Mouse (Mus musculus) limb, embryonic 10.5 days (tissue): Measurements from ENCODE around the gene Sema4g. TPM values are rescaled to one million over a fixed set of nuclear protein-coding genes. Genes with fewer than 3 reads are reported as not detected.
A peak's percentile ranks its signal among the peaks of the same experiment; 100 is the strongest.

ENCODE experiments used
- DNase-seq: peaks from one replicate; pipeline ENCODE4 v3.0.0-alpha.2; 2017; ENCODE audit warnings: low spot score
- H3K27ac ChIP-seq: fragments of 300-500 bp; sonication (generic); 2 replicates; pipeline ENCODE4 v1.5.1; 2016; ENCODE audit warnings: mild to moderate bottlenecking
- H3K27me3 ChIP-seq: fragments of 300-500 bp; sonication (generic); 2 replicates; pipeline ENCODE4 v1.6.1; 2016; ENCODE audit warnings: low read depth, mild to moderate bottlenecking; ENCODE audit not compliant: poor library complexity, severe bottlenecking
- H3K36me3 ChIP-seq: fragments of 300-500 bp; sonication (generic); 2 replicates; pipeline ENCODE4 v1.6.1; 2016; ENCODE audit warnings: mild to moderate bottlenecking, moderate library complexity
- H3K4me1 ChIP-seq: fragments of 300-500 bp; sonication (generic); 2 replicates; pipeline ENCODE4 v1.6.1; 2016
- H3K4me3 ChIP-seq: fragments of 300-500 bp; sonication (generic); 2 replicates; pipeline ENCODE4 v1.5.1; 2016; ENCODE audit warnings: mild to moderate bottlenecking, moderate library complexity
- H3K9me3 ChIP-seq: fragments of 300-500 bp; sonication (generic); replicated peaks from 2 replicates; pipeline ENCODE4 v1.6.1; 2016; ENCODE audit warnings: mild to moderate bottlenecking
- WGBS: fragments of 180-500 bp; shearing (Covaris S2); methylation state at CpG from one replicate; pipeline ENCODE4 v1.1.7; 2016; 5-methylcytosine and 5-hydroxymethylcytosine counted together
- polyA plus RNA-seq: library from polyadenylated mRNA; unstranded; fragments of >200 nt; fragmentation: Nextera tagmentation; extraction: Ambion mirVana; gene quantifications from 2 replicates; pipeline ENCODE4 v1.2.1, GENCODE M21; 2016

Sema4g gene
- polyA plus RNA-seq, 1 experiment from 2014 or later, result 5.4 TPM

DNA sequence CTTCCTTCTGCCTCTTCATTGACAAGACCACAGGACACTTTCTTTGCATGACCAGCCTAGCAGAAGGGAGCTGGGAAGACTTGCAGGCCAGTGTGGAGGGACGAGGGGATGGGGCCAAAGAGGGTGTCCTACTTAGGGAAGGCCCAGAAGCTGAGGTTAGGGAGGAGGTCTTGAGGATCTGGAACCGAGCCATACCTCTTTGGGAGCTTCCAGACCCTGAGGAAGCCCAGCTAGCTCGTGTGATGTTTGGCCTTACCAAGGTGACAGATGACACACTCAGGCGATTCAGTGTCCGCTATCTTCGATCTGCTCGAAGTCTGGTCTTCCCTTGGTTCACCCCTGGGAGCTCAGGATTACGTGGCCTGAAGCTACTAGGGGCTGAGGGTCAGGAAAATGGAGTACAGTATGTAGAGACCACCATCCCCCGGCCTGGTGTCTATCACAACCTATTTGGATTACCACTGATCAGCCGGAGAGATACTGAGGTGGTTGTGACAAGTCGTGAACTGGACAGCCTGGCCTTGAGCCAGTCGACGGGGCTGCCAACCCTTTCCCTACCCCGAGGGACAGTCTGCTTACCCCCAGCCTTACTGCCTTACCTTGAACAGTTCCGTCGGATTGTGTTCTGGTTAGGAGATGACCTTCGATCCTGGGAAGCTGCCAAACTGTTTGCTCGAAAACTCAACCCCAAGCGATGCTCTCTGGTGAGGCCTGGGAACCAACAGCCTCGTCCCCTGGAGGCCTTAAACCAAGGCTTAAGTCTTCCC lies 18.7 kb downstream of the Sema4g start:
- Histone ChIP-seq H3K9me3 (no peaks in the 10 kb centered on the region), H3K27me3 (no peaks in the 10 kb centered on the region), H3K27ac (peak overlapping the region; percentile 87), H3K4me3 (peak overlapping the region; percentile 96), H3K36me3 (peaks cover 80% of the 10 kb centered on the region), H3K4me1 (peaks cover 21% of the 10 kb centered on the region)
- DNase-seq, result peak; percentile 26
- WGBS, result 92% methylated on average over 20 of the region's 20 CpGs

DNA sequence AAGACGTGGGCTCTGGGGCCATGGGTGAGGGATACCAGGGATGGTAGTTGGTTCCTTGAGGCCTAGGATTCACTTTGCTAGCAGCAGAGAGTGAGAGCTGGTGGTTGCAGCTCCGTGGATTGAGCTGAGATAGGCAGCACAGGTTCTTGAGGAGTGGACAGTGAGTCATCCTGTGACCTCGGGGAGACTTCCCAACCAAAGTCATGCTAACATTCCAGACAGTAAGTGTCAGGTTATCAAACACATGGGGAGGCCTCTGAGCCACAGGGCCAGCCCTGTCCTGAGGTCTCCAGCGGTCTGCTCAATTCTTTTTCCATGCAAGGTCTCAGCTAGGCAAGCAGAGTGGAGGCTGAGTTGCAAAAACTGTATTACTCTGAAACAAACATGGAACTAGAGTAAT lies 21.7 kb downstream of the Sema4g start:
- peaks cover 44% of the 10 kb centered on the region for H3K4me1 ChIP-seq
- no peaks in the 10 kb centered on the region for H3K9me3 ChIP-seq
- DNase-seq, result no peak
- WGBS, result 90% methylated on average over 4 of the region's 4 CpGs
- peaks cover 51% of the 10 kb centered on the region for H3K36me3 ChIP-seq
- no peak overlapping the region for H3K27ac ChIP-seq
- H3K4me3 ChIP-seq, result no peak overlapping the region
- no peaks in the 10 kb centered on the region for H3K27me3 ChIP-seq

DNA sequence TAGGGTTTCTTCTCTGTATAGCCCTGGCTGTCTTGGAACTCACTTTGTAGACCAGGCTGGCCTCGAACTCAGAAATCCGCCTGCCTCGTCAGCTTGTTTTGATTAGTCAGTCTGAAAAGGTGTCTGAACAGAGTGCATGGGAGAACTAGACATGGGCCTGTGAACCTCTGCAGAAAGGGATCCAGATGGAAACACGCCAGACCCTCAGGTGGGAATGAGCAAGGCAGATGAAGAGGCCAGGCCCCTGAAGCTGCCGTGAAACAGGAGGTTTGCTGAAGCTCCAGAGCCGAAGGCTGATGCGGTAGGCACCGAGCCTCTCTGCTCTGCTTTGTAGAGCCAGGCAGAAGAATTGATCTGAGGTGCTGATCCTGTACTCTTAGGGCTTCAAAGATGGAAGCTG lies 23.3 kb downstream of the Sema4g start:
- H3K4me3 ChIP-seq, result no peak overlapping the region
- peak overlapping the region; percentile 69; the same call in 1 of the 2 replicates for H3K27ac ChIP-seq
- no peaks in the 10 kb centered on the region for H3K27me3 ChIP-seq
- 84% methylated on average over 8 of the region's 8 CpGs for WGBS
- peaks cover 54% of the 10 kb centered on the region for H3K4me1 ChIP-seq
- no peaks in the 10 kb centered on the region for H3K9me3 ChIP-seq
- DNase-seq, result no peak
- peaks cover 51% of the 10 kb centered on the region for H3K36me3 ChIP-seq

DNA sequence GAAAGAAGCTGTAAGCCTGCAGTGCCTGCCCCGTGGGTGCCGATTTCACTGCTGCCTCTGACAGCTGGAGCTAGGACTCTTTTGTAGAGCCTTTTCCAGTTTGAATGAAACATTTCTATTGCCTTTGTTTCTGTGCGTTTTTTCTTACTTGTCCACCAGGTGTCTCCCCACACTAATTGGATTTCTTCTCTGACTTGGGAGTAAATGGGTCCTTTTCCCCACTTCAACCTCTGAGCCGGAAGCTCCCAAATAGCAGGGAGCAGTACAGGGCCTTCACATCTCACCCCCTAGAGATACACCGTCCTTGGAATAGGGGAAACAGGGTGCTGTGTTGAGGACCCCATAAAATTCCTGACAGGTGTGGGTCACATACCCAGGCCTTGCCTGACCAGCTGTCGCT lies 23.7 kb downstream of the Sema4g start:
- Histone ChIP-seq H3K4me1 (peaks cover 52% of the 10 kb centered on the region), H3K9me3 (no peaks in the 10 kb centered on the region), H3K36me3 (peaks cover 47% of the 10 kb centered on the region), H3K4me3 (no peak overlapping the region), H3K27ac (peak overlapping the region; percentile 92), H3K27me3 (no peaks in the 10 kb centered on the region)
- DNase-seq, result no peak
- 46% methylated on average over 6 of the region's 6 CpGs for WGBS

DNA sequence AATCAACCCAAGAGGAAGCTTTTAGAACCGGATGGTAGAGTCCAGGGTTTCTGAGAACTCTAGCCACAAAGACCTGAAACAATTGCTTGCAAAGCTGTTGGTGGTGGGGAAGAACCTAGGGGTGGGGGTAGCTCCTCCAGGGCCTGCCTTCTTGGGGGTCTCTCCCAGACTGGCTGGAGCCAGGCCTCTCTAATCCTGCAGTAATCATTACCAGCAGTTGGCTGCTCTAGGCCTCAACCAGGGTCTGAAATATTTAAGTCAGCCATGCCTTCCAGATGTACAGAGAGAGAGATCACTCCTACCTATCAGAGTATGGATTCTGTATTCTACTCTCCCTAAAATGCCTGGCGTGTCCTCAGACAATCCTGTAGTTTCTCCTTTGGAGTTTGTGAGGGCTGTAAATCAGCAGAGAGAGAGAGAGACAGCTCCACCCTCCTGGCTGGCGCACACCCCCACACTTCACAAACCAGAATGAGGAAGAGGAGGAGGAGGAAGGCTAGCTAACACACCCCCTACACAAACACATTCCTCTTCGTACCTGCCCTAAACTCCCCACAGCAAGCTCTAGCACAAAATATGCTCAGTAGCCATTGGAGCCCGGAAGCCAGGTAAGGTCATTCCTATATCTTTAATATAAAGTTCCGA lies 24.8 kb downstream of the Sema4g start:
- 39% methylated on average over 6 of the region's 6 CpGs for WGBS
- Histone ChIP-seq H3K27me3 (no peaks in the 10 kb centered on the region), H3K36me3 (peaks cover 36% of the 10 kb centered on the region), H3K4me1 (peaks cover 58% of the 10 kb centered on the region), H3K9me3 (no peaks in the 10 kb centered on the region), H3K27ac (peak overlapping the region; percentile 92), H3K4me3 (peak overlapping the region; percentile 76; the same call in 1 of the 2 replicates)
- DNase-seq, result no peak

DNA sequence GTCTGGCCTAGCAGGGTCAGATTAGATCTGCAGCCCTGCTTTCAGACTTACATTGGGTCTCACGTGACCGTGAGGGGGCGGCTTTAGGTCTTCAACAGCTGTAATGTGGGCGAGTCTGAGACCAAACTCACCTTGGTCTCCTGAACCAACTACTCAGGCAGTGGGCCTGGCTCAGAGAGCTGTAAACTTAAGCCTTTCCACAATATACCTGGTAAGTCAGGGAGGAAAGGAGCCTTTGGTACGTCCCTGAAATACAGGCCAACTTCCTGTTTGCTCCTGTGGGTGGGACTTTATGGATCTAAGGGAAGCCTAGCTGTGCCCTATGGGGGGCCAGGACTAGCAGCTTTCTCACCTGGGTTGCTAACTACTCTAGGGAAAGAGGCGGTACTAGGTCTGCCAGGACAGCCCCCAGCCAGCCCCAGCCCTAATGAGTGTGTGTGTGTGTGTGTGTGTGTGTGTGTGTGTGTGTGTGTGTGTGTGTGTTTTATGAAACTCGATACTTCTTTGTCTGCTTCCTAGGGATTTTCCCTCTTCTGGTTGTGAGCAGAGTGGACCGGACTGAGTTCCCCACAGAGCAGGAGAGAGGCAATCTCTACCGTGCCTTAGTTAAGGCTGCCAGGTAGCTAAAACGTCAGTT lies 25.6 kb downstream of the Sema4g start, which contains the start of gene Lzts2:
Gene Lzts2 (plus strand): TSS at position 80 of the 637 bp plus-strand sequence.
- 3% methylated on average over 10 of the region's 10 CpGs for WGBS
- Histone ChIP-seq H3K4me1 (peaks cover 64% of the 10 kb centered on the region), H3K9me3 (no peaks in the 10 kb centered on the region), H3K27ac (peak within 1 kb of the TSS; percentile 92), H3K36me3 (peaks cover 30% of the 10 kb centered on the region), H3K4me3 (peak within 1 kb of the TSS; percentile 76), H3K27me3 (no peaks in the 10 kb centered on the region)
- peak; percentile 73 for DNase-seq

DNA sequence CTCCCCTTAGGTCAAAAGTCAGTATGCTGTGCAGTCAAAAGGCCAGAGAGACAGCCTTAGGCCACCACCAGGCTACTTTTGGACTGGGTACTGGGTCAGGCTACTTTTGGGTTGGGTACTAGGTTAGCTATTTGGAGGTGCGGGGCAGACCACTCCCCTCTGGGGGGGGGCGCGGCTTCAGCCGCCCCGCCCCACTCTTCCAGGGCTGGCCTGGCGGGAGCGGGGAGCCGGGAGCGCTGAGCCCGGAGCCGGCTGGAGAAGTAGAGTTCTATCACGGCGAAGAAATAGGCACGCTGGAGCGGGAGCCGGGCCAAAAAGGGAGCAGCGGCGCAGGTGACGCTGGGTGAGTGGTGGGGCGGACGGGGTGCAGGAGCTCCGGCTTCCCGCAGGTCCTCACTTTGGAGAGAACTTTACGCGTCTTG lies 26.1 kb downstream of the Sema4g start:
- H3K4me3 ChIP-seq, result peak overlapping the region; percentile 76
- H3K9me3 ChIP-seq, result no peaks in the 10 kb centered on the region
- H3K36me3 ChIP-seq, result peaks cover 30% of the 10 kb centered on the region
- peak overlapping the region; percentile 92 for H3K27ac ChIP-seq
- H3K4me1 ChIP-seq, result peaks cover 68% of the 10 kb centered on the region
- no peaks in the 10 kb centered on the region for H3K27me3 ChIP-seq
- 0% methylated on average over 25 of the region's 25 CpGs for WGBS
- peak; percentile 77 for DNase-seq

DNA sequence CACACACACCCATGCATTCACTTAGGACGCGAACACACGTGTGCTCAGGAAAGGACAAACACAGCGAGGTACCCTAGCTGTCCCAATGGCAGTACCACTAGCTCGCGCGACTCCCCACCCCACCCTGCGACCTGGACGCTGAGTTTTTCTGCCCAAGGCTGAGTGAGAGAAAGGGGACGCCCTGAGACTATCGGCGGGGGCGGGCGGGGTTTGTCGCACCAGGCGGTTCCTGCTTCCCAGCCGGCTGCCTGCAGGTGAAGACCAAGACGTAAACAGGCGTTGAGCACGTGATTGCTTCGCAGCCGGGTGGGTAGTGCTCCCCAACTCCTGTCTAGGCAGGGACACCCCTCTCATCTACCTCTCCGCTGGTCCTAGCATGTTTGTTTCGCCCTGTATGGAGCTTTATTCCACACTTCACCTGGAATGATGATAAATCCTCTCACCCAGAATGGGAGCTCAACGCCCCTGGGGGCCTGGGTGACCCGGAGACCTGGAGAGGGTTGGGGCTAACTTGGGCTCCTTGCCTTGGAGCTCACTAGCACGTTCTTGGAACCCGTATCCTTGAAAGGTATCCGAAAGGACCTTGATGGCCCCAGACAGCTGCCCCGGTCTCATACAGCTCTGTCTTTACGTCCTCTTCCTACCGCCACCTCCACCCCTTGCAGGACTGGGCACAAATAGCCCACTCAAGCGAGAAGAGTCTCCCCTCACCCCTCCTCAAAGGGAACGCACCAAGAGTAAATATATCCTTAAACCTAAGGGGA lies 26.8 kb downstream of the Sema4g start:
- H3K27ac ChIP-seq, result peak overlapping the region; percentile 92
- H3K4me3 ChIP-seq, result peak overlapping the region; percentile 76
- H3K36me3 ChIP-seq, result peaks cover 30% of the 10 kb centered on the region
- DNase-seq, result peak; percentile 73
- no peaks in the 10 kb centered on the region for H3K9me3 ChIP-seq
- WGBS, result under 1% methylated on average over 34 of the region's 34 CpGs
- peaks cover 76% of the 10 kb centered on the region for H3K4me1 ChIP-seq
- H3K27me3 ChIP-seq, result no peaks in the 10 kb centered on the region

DNA sequence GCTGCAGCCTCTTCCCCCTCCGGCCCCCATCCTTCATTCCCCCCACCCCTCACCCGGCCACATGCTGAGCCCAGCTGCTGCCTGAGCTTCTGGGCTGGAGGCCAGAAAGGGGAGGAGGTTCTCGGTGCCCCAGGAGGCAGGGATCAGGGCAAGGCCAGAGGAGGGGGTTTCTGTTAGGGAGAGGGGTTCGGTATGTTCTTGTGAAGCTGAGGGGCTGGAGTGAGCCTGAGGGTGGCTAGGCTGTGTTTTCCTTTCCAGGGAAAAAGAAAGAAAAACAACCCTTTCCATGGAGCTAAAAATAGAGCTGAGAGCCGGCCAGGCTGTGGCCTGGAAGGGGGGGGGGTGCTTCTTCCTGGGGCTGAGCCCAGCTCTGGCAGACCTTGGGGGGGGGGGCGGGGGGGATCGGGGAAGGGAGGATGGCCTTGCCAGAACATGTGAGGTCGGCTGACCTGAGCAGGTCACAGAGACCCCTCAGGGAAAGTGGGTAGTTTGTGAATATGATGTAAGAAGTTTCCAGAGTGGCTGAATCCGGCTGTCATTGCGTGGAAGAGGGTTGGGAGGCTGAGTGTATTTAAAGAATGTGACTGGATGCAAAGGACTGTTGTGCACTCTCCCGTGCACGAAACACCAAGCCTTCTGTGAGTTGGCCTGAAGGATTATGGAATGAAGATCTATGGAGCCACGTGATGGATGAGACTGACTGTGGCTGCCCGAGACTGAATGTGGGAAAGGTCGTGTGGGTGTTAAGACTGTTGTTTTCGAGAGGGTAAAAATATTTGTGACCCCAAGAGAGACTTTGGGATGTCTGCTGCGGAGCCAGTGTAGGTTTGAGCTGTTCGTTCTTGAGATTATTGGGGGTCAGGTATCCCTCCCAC lies 27.7 kb downstream of the Sema4g start:
- Histone ChIP-seq H3K27me3 (no peaks in the 10 kb centered on the region), H3K9me3 (no peaks in the 10 kb centered on the region), H3K27ac (peak overlapping the region; percentile 92), H3K36me3 (peaks cover 30% of the 10 kb centered on the region), H3K4me3 (peak overlapping the region; percentile 76), H3K4me1 (peaks cover 84% of the 10 kb centered on the region)
- DNase-seq, result peak; percentile 71
- 1% methylated on average over 18 of the region's 18 CpGs for WGBS

DNA sequence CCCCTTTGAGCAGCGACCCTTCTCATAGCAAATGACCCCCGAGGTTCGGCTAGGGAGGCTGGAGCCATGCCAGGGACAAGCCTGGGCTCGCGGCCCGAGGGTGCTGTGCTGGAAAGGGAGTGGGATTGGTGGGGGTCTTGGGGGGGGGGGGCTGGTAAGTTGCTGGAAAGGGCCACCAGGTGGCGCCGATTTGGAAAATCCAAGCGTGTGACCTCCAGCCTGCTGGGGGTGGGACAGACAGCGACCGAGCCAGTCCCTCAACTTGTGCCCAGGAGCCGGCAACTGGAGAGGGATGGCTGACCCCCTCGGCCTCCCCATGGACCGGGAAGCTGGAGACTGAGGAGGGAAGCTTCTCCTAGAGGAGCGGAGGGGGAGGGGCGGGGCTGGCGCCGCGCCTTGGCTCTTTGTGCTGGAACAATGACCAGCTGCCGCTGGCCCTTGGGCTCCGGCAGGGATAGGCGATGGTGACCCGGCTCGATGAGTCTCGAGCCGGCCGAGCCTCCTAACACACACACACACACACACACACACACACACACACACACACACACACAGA lies 28.4 kb downstream of the Sema4g start:
- peak; percentile 90 for DNase-seq
- Histone ChIP-seq H3K4me1 (peaks cover 85% of the 10 kb centered on the region), H3K9me3 (no peaks in the 10 kb centered on the region), H3K27me3 (no peaks in the 10 kb centered on the region), H3K27ac (peak overlapping the region; percentile 92), H3K4me3 (peak overlapping the region; percentile 76), H3K36me3 (peaks cover 30% of the 10 kb centered on the region)
- 0% methylated on average over 16 of the region's 27 CpGs for WGBS

DNA sequence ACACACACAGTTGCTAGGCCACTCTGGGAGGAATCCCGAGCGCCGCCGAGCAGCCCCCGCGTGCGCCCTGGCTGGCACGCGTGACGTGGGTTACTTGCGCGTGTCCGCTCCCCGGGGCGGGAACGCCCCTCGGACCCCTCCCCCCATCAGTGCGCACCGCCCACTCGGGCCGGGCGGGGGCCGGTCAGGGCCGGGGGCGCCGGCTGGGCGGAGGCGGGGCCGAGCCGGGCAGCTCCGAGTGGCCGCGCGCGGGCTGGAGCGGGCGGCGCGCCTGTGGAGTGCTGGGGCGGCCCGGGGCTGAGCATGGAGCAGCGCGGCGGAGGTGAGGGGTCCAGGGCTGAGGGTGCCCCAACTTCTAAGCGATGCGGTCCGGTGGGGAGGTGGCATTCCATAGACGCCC lies 29.0 kb downstream of the Sema4g start:
- under 1% methylated on average over 48 of the region's 48 CpGs for WGBS
- Histone ChIP-seq H3K4me1 (peaks cover 79% of the 10 kb centered on the region), H3K4me3 (peak overlapping the region; percentile 76), H3K9me3 (no peaks in the 10 kb centered on the region), H3K36me3 (peaks cover 33% of the 10 kb centered on the region), H3K27ac (peak overlapping the region; percentile 92), H3K27me3 (no peaks in the 10 kb centered on the region)
- DNase-seq, result peak; percentile 91
